Mouse (Mus musculus) megakaryocyte progenitor cell, adult 5-6 weeks (primary cell): ENCODE data around the gene Syngr3. TPM values are rescaled to one million over a fixed set of nuclear protein-coding genes. Genes with fewer than 3 reads are reported as not detected.
"Not testable (repeated sequence)": the region's sequence is repeated elsewhere in the genome, so short reads cannot be mapped to it uniquely, and the experiment has no call there.

ENCODE experiments used
- ATAC-seq: replicated peaks from 2 replicates; pipeline ENCODE4 v1.8.0; 2016; ENCODE audit warnings: mild to moderate bottlenecking, moderate TSS enrichment, inconsistent platforms; ENCODE audit not compliant: poor library complexity
- total RNA-seq, 2 experiments: library from RNA; stranded (forward) in 1 of 2; stranded (reverse) in 1 of 2; fragments of 157-497, 149-512 nt in 1 of 2; fragments of 200-1000 nt in 1 of 2; gene quantifications; 2 replicates each; pipeline versions ENCODE4 v1.2.3 to v1.2.4; 2015 to 2017

Gene Syngr3
- total RNA-seq, 2 experiments from 2014 or later: not detected

DNA sequence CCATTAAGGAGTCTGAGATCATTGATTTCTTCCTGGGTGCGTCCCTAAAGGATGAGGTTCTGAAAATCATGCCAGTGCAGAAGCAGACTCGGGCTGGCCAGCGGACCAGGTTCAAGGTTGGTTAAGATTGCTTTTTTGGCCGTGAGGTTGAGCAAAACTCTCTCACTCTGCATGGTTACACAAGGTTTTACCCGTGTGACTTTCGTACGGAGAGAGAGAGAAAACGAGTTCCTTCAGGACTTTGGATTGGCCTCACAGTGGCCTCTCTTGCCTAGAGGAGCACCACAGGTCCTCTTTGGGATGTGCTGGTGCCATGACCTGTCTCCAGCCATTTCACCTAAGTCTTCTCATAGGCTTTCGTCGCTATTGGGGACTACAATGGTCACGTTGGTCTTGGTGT is 30.9 kb upstream of the Syngr3 start:
- ATAC-seq: not testable (repeated sequence)

DNA sequence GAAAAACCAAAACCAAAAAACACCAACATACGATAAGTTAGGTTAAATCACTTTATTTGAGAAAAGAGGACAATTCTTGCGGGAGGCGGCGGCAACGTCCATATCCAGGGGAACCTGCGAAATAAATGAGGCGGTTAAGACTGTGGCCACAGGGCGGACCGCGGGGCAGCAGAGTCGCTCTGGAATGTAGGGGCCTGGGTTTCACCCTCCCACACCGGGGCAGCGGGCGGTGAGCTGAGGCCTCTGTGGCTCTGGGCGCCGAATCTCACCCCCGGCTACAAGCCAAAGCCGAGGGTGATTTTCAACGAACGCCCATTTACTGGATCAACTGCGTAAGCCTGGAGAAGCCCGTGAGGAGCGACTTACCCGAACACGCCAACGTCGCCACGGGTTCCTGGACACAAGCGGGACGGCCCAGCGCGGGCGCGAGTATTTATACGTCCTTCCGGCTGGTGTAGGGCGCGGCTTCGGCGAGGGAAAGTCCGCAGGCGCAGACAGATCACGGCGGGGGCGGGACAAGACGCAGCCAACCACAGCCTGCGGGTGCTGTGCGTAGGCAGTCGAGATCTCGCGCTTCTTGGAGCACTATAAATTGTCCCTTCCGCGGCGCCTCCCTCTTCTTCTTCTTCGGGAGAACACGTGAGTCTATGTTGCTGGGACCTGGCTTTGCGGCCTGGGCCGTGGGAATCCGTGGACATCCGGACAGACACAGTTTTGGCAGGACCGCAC is 29.9 kb upstream of the Syngr3 start:
- peak; percentile 79 for ATAC-seq

GRCm38 (mm10) chr17:24718938-24719337 is 29.2 kb upstream of the Syngr3 start:
- ATAC-seq: not testable (repeated sequence)

DNA sequence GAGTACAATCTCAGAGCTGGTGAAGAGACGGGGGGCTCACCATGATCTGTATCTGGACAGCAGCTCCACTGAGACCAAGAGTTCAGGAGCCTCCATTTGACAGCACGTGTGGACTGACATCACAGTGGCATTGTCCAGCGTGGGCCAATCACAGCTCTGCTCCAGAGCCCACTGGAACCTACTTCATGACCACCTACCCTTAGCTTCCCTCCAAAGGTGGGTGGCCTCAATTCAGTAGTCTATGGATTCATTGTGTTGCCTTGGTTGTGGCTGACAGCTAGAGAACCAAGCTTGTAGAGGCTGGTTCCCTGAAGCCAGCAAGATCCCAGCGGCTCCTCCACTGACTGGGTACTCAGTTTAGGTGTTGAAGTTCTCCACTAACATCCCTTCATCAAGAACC is 28.2 kb upstream of the Syngr3 start, which contains the start of the genes Rnf151 and Rps2:
Rnf151 (minus strand) TSS at position 121 of the 400 bp plus-strand sequence.
Rps2 (plus strand) TSS at position 174 of the 400 bp plus-strand sequence.
- ATAC-seq: no peak

GRCm38 (mm10) chr17:24716166-24716682 is 26.5 kb upstream of the Syngr3 start:
- ATAC-seq: no peak

GRCm38 (mm10) chr17:24715556-24715955 is 25.8 kb upstream of the Syngr3 start:
- no peak for ATAC-seq

DNA sequence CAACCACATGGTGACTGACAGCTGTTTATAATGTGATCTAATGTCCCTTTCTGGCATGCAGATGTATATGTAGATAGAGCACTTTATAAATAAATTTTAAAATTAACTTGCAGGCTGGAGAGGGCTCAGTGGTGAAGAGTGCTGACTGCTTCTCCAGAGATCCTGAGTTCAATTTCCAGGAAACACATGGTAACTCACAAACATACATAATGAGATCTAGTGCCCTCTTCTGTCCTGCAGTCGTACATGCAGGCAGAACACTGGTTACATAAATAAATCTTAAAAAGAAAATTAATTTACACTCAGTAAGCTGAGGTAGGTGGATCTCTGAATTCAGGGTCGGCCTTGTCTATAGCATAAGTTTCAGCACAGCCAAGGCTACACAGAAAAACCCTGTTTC is 18.9 kb upstream of the Syngr3 start:
- ATAC-seq: peak; percentile 64

DNA sequence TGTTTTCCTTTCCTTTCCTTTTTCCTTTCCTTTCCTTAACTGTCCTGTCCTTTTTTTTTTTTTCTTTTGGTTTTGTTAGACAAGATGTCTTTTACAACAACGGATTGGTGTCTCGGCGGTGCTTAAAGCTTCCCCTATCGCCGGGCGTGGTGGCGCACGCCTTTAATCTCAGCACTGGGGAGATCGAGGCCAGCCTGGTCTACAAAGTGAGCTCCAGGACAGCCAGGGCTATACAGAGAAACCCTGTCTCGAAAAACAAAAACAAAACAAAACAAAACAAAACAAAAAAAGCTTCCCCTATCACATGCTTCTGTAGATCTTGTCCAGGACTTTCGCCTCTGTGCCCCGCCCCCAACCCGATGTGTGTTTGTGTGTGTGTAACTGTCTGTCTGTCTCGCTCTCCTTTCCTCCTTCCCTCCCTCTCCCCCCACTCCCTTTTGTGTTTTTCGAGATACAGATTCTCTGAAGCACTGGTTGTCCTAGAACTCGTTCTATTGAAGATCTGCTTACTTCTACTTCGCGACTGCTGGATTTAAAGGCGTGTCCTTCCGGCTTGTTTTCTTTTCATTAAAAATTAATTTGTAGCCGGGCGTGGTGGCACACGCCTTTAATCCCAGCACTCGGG is 18.2 kb upstream of the Syngr3 start:
- peak; percentile 13 for ATAC-seq

DNA sequence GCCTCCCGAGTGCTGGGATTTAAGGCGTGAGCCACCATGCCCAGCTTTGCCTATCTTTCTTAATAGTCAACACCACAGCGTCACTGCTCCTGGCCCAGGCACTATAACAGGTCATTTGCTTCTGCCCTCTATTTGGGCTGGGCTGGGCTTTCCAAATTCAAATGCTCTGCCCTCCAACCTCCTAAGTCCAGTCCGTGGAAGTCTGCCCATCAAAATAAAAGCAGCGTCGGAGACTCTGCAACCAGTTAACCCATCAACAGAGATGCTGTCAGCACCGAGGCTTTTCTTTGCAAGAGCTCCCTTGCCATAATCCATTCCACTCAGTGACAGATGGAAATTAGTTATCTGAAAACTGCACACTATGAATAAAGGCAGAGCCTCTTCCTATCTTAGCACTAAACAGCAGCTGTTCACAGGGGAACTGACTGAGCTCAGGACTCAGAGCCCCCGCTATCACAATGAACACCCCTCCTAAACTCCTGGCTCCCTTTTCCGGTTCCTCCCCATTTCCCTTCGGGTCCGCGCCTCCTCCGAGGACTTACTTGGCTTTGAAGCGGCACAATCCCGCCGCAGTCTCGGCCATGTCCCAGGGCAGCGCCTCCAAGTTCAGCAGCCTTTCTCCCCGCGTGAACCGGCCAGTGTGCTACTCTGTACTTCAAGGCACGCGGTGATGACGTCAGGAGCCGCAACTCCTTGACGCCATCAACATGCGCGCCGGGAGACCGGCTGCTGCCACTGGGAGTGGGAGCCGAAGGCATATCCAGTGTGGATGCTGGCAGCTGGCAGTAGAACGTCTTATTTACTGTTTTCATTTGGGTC is 17.4 kb upstream of the Syngr3 start, which contains the start of gene Tbl3:
Tbl3 (minus strand) TSS at position 679 of the 819 bp plus-strand sequence.
- peak; percentile 89 for ATAC-seq

DNA sequence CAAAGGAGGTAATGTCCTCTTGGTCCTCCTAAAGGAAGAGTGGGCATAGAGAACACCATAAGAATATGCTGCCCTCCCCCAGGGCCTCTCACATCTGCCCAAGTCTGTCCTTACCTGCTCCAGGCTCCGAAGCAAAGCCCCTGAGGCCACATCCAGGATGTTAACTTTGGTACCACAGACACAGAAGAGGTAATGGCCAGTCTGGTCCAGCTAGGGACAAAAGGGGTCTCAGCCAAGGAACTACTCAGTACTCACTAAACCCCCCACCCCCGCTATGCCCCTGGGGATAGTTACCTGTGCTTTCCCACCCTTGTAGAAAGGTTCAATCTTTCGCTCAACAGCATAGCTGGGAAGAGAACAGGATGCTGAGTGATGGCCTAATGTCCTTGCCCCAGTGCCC is 16.1 kb upstream of the Syngr3 start:
- no peak for ATAC-seq

DNA sequence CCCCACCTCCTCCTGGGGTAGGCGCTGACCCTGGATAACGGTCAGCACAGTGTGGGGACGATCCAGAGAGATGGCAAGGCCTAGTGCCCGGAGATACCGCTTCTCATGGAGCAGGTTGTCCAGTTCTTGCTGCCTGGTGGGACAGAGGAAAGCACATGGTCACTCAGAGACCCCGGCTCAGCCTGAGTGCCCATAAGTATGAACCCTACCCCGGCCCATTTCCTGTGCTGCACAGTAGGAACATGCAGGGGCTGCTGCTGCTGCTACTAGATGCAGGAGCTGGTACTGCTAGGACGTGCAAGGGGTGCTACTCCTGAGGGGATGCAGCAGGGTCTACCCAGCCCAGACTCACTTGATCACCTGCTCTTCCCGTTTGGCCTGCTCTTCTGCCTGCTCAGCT is 11.5 kb upstream of the Syngr3 start:
- no peak for ATAC-seq

- ATAC-seq: no peak
These were observed 9.7 kb upstream of the Syngr3 start for GRCm38 (mm10) chr17:24699473-24699872.

GRCm38 (mm10) chr17:24698715-24699114 is 9.0 kb upstream of the Syngr3 start:
- ATAC-seq: no peak

DNA sequence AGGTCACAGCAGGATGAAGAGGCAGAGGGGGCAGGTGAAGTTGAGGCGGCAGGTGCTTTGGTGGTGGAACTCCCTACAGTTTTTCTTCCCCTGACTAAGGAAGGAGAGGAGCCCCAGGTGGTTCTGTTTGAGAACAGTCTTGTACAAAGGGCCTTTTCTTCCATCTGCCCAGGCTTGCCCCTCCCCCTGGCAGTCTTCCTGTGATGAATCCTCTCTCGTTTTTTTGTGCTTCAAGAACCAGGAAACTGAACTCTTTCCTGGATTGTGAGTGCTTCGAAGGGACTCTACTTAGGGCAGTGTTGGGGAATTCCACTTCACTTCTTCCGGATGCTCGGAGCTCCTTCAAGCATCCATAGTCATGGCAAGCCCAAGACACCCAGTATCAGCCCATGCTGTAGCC is 8.2 kb upstream of the Syngr3 start:
- ATAC-seq: no peak

- ATAC-seq: peak; percentile 81
These were observed 6.4 kb upstream of the Syngr3 start, which contains the start of the genes Gfer and Noxo1 for GRCm38 (mm10) chr17:24696011-24696697. Gene Gfer (minus strand): TSS chr17:24696156. Gene Noxo1 (plus strand): TSS chr17:24696234.

GRCm38 (mm10) chr17:24695326-24696010 is 5.7 kb upstream of the Syngr3 start:
- peak; percentile 1; the same call in 1 of the 2 replicates for ATAC-seq

- no peak for ATAC-seq
These were observed 2.6 kb upstream of the Syngr3 start for GRCm38 (mm10) chr17:24692385-24692784.

- no peak for ATAC-seq
These were observed 2.2 kb downstream of the Syngr3 start for GRCm38 (mm10) chr17:24687599-24687998.

DNA sequence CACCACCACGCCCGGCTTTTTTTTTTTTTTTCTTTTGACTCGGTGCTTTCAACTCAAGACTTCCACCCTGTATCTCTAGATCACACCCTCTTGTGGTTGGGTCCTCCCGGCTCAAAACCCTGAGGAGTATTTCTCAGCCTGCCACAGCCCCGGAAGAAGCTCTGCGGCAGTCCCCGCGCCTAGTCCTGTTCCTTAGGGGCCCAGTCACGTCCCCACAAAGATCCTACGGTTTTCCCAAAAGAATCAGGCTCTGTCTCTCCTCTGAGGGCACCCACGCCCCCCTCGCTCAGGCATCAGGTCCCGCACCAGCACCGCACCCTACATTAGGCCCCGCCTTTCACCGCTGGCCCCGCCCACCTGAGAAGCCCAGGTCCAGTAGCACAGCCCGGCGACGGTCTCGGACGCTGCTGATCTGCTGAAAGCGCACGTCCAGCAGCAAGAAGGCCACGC is 2.6 kb downstream of the Syngr3 start:
- ATAC-seq: peak; percentile 78

GRCm38 (mm10) chr17:24686514-24686913 is 3.2 kb downstream of the Syngr3 start:
- ATAC-seq: peak; percentile 60
